Mouse (Mus musculus) c-Kit-positive CD71-negative TER-119-negative erythroid progenitor cells, embryonic 14.5 days (primary cell): Measurements from ENCODE around the gene Tldc2.

ENCODE experiments used
- DNase-seq: peaks from one replicate; pipeline ENCODE4 v3.0.0-alpha.2; 2013; ENCODE audit warnings: low read depth

Gene Tldc2

GRCm38 (mm10) chr2:157078793-157079700 lies 7.8 kb upstream of the Tldc2 start, which contains the start of gene Soga1:
TSS of gene Soga1 (minus strand) at chr2:157079254.
- DNase-seq: no peak

- no peak for DNase-seq
These were observed 7.1 kb upstream of the Tldc2 start for GRCm38 (mm10) chr2:157079701-157080180.

DNA sequence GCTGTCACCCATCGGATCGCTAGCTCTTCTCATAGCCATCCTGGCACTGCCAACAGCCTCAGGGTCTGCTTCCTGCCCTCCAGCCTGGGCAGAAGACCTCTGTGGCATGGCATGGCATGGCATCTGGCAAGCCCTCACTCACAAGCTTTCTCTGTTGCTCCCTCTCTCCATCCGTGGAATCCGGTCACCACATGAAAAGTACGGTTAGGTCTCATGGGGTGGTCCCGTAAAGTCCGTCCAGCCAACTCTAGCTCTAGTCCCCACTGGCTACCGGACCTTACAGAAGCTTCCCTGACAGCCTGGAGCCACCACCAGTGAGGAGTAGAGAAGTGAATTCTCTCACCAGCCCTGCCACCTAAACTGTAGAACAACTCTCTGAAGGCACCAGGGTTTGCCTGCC lies 5.5 kb upstream of the Tldc2 start:
- DNase-seq: no peak

DNA sequence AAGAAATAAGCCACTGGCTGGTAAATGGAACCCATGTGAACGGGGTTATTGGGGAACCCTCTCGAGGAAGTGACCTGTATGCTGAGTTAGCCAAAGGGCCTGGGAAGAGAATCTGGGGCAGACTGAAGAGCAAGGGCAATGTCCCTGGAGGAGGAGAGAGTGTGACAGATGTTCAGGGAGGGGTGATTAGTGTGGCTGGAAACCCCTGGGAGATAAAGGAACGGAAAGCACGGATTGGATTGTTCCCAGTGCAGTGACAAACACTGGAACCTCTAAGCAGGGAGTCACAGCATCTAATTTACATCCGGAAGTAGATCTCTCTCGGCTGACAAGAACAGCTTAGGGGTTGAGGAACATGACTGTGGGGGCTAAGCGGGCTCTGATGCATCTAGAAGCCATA lies 4.9 kb upstream of the Tldc2 start:
- DNase-seq: no peak

GRCm38 (mm10) chr2:157084831-157085585 lies 1.8 kb upstream of the Tldc2 start:
- no peak for DNase-seq

DNA sequence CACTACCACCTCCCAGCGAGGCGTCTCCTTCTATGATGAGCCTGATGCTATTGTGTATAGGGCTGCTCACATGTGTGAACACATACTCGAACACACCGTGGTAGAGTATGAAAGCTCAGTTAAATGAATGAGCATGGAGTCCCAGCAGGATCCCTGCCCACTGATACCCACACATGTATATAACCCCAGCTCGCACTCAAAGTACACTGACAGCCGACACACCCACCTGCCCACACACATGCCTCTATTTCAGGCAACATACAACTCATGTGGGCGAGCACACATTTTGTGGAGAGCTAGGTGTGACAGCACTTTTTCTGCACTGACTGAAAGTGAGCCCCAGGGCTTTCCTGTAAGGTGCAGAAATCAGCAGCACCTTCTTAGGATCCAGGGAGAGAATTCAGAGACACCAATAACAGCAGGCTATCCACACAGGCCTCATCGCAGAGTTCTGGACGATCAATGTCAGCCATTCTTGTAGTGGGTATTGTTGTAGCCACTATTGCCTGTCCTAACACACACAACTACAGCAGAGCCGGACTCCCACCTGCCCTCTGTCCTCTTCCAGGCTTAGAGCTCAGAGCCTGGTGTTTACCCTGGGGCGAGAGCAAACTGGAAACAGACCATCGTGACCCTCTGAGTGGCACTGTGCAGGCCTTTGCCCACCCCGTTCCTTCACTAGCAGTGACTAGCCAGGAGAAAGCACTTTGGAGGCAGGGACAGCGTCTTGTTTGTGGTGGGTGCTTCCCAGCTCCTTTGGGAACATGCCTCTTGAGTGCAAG lies 872 bp downstream of the Tldc2 start:
- no peak for DNase-seq

- no peak for DNase-seq
These were observed 5.2 kb downstream of the Tldc2 start for GRCm38 (mm10) chr2:157092024-157092423.

DNA sequence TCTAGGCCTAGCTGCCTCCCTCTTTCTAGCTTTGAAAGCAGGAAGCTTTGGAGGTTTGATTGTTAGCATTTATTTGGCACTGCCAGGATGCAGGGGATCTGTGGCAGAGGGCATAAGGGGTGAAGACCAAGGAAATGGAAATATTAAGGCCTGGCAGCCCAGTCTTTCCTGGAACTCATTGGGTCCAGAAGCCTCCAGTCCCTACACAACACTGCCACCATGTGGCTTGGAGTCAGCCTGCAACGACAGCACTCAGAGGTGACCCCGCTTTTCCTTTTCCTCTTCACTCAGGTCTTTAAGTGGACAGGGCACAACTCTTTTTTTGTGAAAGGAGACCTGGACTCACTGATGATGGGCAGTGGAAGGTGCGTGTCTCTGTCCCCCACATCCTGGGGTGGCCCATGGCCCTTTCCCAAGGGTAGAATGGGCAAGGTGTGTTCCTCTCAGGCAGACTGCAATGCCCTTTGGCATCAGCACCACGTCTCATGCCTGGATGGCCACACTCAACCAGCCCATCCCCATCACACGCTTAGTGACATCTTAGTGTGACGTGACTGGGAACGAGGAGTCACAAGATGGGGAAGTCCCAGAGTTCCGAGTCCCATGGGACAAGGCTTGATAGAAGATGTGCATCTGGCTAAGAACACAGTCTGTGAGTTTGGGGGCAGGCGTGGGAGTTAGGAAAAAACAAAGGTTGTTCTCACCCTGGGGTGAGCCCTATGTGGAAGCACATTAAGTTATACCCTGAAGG lies 8.3 kb downstream of the Tldc2 start:
- no peak for DNase-seq

GRCm38 (mm10) chr2:157099532-157100318 lies 12.9 kb downstream of the Tldc2 start:
- no peak for DNase-seq

DNA sequence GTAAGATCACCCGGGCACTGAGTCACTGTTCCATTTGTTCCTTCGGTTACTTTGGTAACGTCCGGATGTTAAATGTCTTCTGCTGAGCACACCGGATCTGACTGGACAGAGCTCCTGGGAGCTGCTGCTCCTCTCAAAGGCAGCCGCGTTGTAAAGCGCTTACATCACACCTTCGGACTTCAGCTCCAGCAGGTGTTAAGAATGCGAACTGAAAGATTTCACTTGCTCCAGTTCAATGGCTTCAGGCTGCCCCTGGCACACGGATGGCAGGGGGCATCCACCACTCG lies 13.4 kb downstream of the Tldc2 start:
- DNase-seq: no peak

DNA sequence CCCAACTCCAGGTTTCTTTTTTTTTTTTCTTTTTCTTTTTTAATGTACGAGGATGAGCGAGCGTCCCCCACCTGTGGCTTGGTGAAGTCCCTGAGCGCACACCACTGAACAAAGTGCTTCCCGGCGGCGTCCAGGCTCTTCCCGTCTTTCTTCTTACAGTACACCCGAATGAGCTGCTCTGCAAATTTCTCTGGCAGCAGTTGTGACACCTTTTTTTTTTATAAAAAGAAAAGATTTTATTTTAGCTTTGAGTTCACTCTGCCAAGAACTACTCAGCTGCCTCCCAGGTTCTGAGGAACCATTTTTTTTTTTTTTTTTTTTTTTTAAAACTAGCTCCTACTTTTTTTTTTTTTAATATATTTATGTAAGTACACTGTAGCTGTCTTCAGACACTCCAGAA lies 14.8 kb downstream of the Tldc2 start:
- no peak for DNase-seq

- DNase-seq: no peak
These were observed 15.4 kb downstream of the Tldc2 start for GRCm38 (mm10) chr2:157102256-157102655.

DNA sequence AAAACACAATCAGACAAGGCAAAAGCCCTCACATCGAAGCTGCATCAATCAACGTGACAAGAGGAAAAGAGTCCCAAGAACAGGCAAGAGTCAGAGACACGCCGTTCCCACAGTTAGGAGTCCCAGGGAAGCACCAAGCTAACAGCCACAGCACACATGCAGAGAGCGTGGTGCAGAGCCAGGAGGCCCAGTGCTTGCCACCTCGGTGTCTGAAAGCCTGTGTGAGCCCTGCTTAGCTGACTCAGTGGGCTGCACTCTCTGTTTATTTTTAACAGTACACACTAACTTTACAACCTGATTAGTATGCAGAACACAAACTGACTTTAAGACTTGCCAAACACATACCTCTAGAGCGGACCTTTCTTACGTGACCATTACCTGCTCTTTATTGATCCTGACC lies 17.6 kb downstream of the Tldc2 start:
- no peak for DNase-seq

- no peak for DNase-seq
These were observed 21.4 kb downstream of the Tldc2 start for GRCm38 (mm10) chr2:157108236-157108635.

DNA sequence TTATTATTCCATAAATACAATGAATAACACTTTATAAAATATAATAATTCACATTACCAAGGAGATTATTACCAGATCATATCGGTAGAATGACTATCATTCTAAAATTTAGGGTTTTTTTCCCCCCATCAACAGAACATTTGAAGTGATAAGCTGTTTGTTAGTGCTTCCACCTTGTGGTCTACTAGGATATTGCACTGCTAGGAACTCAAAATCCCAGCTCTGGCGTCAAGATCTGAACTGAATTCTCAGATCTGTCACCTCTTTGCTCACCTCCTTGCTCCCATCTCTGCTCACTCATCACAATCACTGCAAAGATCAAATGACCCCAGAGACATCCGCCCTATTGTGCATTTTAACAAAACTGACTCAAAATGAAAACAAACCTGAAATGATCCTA lies 30.1 kb downstream of the Tldc2 start:
- no peak for DNase-seq

- no peak for DNase-seq
These were observed 31.7 kb downstream of the Tldc2 start for GRCm38 (mm10) chr2:157118556-157118955.

DNA sequence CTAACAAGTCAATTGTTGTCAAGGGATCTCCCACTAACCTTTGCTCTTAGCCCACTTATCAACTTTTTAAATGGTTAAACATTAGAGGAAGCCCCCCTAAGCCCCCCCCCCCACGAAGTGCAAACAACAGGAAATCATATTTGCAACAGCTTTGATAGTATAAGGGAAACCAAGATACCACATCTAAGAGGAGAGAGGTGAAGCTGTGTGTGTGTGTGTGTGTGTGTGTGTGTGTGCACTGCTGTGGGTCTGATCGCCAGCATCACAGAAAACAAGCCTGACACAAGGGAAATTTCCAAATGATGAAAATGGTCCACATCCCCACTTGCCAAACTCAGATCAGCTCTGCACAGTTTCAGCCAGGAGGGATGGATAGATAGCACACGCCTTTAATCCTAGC lies 32.2 kb downstream of the Tldc2 start:
- no peak for DNase-seq

GRCm38 (mm10) chr2:157121766-157122165 lies 34.9 kb downstream of the Tldc2 start:
- DNase-seq: no peak

DNA sequence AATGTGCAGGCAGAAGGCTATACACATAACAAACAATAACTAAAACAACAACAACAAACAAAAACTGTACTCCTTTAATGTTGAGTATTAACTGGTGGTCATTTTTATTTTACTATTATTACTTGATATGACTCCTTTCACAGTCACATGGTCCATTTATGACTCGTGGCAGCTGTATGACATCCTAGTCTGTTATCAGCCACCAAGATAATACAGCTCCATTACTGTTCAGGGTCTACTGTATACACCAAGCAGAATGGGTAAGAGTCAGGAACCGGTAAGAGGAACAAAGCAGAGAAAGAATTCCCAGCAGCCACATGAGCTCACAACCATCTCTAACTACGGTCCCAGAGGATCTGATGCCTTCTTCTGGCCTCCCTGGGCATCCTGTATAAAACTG lies 38.4 kb downstream of the Tldc2 start:
- no peak for DNase-seq

- no peak for DNase-seq
These were observed 40.5 kb downstream of the Tldc2 start for GRCm38 (mm10) chr2:157127370-157127769.

GRCm38 (mm10) chr2:157128072-157128471 lies 41.2 kb downstream of the Tldc2 start:
- DNase-seq: no peak
